Mouse (Mus musculus) MEL (cell line): ENCODE results near the gene Ccdc12. TPM values are rescaled to one million over a fixed set of nuclear protein-coding genes. Genes with fewer than 3 reads are reported as not detected.
A peak's percentile ranks its signal among the peaks of the same experiment; 100 is the strongest.

Source experiments
- DNase-seq: peaks from one replicate; pipeline ENCODE4 v3.0.0; 2011; ENCODE audit warnings: low read depth, low spot score
- H3K27ac ChIP-seq: 2 replicates; pipeline ENCODE4 v1.5.1; 2012; ENCODE audit warnings: low read depth, mild to moderate bottlenecking, control low read depth, low read length, moderate library complexity; ENCODE audit not compliant: control insufficient read depth
- H3K27me3 ChIP-seq, 2 experiments: fragments of 150-350 bp in 1 of 2; sonication (generic) in 1 of 2; 2 replicates each; pipeline ENCODE4 v1.6.1; 2012; ENCODE audit warnings: low read length in 2 of 2, mild to moderate bottlenecking in 2 of 2, improper control_type of control experiment in 1 of 2, moderate library complexity in 1 of 2; ENCODE audit not compliant: insufficient read depth in 2 of 2, control insufficient read depth in 1 of 2
- H3K36me3 ChIP-seq, 2 experiments: 2 replicates each; pipeline ENCODE4 v1.6.1; 2012 to 2014; ENCODE audit warnings: low read length in 2 of 2, improper control_type of control experiment in 1 of 2, inconsistent platforms in 1 of 2, mild to moderate bottlenecking in 1 of 2; ENCODE audit not compliant: insufficient read depth in 2 of 2, control insufficient read depth in 1 of 2
- H3K4me1 ChIP-seq, 2 experiments: fragments of 150-350 bp in 1 of 2; sonication (generic) in 1 of 2; 2 replicates each; pipeline ENCODE4 v1.6.1; 2012; ENCODE audit warnings: low read length in 2 of 2, improper control_type of control experiment in 1 of 2, mild to moderate bottlenecking in 1 of 2; ENCODE audit not compliant: insufficient read depth in 2 of 2, control insufficient read depth in 1 of 2
- H3K4me3 ChIP-seq, 2 experiments: fragments of 150-350 bp in 1 of 2; sonication (generic) in 1 of 2; 2 replicates each; pipeline ENCODE4 v1.5.1; 2012; ENCODE audit warnings: low read depth in 2 of 2, low read length in 2 of 2, mild to moderate bottlenecking in 2 of 2, moderate library complexity in 2 of 2, control low read depth in 1 of 2, improper control_type of control experiment in 1 of 2; ENCODE audit not compliant: control insufficient read depth in 1 of 2, insufficient read depth in 1 of 2
- H3K79me2 ChIP-seq: 2 replicates; pipeline ENCODE4 v1.6.1; 2012; ENCODE audit warnings: mild to moderate bottlenecking, low read length, moderate library complexity; ENCODE audit not compliant: control insufficient read depth, poor library complexity, insufficient read depth
- H3K9ac ChIP-seq: 2 replicates; pipeline ENCODE4 v1.6.1; 2012; ENCODE audit warnings: low read depth, mild to moderate bottlenecking, control low read depth, low read length, moderate library complexity; ENCODE audit not compliant: control insufficient read depth, poor library complexity, severe bottlenecking
- H3K9me3 ChIP-seq: fragments of 150-350 bp; sonication (generic); replicated peaks from 2 replicates; pipeline ENCODE4 v1.6.1; 2012; ENCODE audit warnings: mild to moderate bottlenecking, low read length, improper control_type of control experiment, moderate library complexity; ENCODE audit not compliant: insufficient read depth
- BHLHE40 ChIP-seq: IDR thresholded peaks from 2 replicates; pipeline ENCODE4 v1.6.1; 2012; ENCODE audit warnings: low read depth, mild to moderate bottlenecking, inconsistent platforms, low read length, improper control_type of control experiment, borderline replicate concordance
- CTCF ChIP-seq, 3 experiments: IDR thresholded peaks in 2 of 3; conservative IDR thresholded peaks in 1 of 3; 2 replicates each; pipeline ENCODE4 v1.5.1; 2011 to 2012; ENCODE audit warnings: low read length in 3 of 3, low read depth in 2 of 3, mild to moderate bottlenecking in 2 of 3, improper control_type of control experiment in 1 of 3, inconsistent platforms in 1 of 3, mixed read lengths in 1 of 3, moderate library complexity in 1 of 3; ENCODE audit not compliant: control insufficient read depth in 1 of 3, insufficient read depth in 1 of 3, poor library complexity in 1 of 3, severe bottlenecking in 1 of 3
- ELF1 ChIP-seq: IDR thresholded peaks from 2 replicates; pipeline ENCODE4 v1.6.1; 2014; ENCODE audit warnings: low read depth, mild to moderate bottlenecking, inconsistent platforms, low read length, improper control_type of control experiment, moderate library complexity
- GABPA ChIP-seq: IDR thresholded peaks from 2 replicates; pipeline ENCODE4 v1.6.1; 2012; ENCODE audit warnings: low read depth, mild to moderate bottlenecking, inconsistent platforms, low read length, improper control_type of control experiment, moderate library complexity
- GATA1 ChIP-seq: IDR thresholded peaks from 2 replicates; pipeline ENCODE4 v1.6.1; 2011; ENCODE audit warnings: low read depth, low read length, improper control_type of control experiment
- MAFK ChIP-seq: IDR thresholded peaks from 2 replicates; pipeline ENCODE4 v1.6.1; 2011; ENCODE audit warnings: low read depth, mild to moderate bottlenecking, low read length, improper control_type of control experiment, borderline replicate concordance
- MAX ChIP-seq: IDR thresholded peaks from 2 replicates; pipeline ENCODE4 v1.6.1; 2011; ENCODE audit warnings: low read length, improper control_type of control experiment
- MEF2A ChIP-seq: IDR thresholded peaks from 2 replicates; pipeline ENCODE4 v1.6.1; 2014; ENCODE audit warnings: low read depth, mild to moderate bottlenecking, inconsistent platforms, low read length, improper control_type of control experiment; ENCODE audit not compliant: poor library complexity, insufficient replicate concordance, severe bottlenecking; ENCODE audit errors: extremely low read depth
- MYB ChIP-seq: IDR thresholded peaks from 2 replicates; pipeline ENCODE4 v1.6.1; 2011; ENCODE audit warnings: mild to moderate bottlenecking, low read depth, low read length, improper control_type of control experiment
- POLR2AphosphoS2 ChIP-seq: IDR thresholded peaks from 2 replicates; pipeline ENCODE4 v1.6.1; 2011; ENCODE audit warnings: low read length, improper control_type of control experiment
- RCOR1 ChIP-seq: IDR thresholded peaks from 2 replicates; pipeline ENCODE4 v1.6.1; 2012; ENCODE audit warnings: low read depth, mild to moderate bottlenecking, inconsistent platforms, low read length, improper control_type of control experiment
- TBP ChIP-seq: IDR thresholded peaks from 2 replicates; pipeline ENCODE4 v1.8.0; 2011; ENCODE audit warnings: low read depth, low read length, improper control_type of control experiment
- UBTF ChIP-seq: IDR thresholded peaks from 2 replicates; pipeline ENCODE4 v1.6.1; 2012; ENCODE audit warnings: low read depth, mild to moderate bottlenecking, inconsistent platforms, low read length, improper control_type of control experiment, moderate library complexity, borderline replicate concordance; ENCODE audit not compliant: insufficient read depth
- USF1 ChIP-seq: IDR thresholded peaks from 2 replicates; pipeline ENCODE4 v1.6.1; 2014; ENCODE audit warnings: low read depth, mild to moderate bottlenecking, inconsistent platforms, low read length, improper control_type of control experiment, moderate library complexity
- USF2 ChIP-seq, 2 experiments: IDR thresholded peaks; 2 replicates each; pipeline ENCODE4 v1.6.1; 2011 to 2012; ENCODE audit warnings: improper control_type of control experiment in 2 of 2, low read length in 2 of 2, borderline replicate concordance in 1 of 2, inconsistent platforms in 1 of 2, low read depth in 1 of 2, mild to moderate bottlenecking in 1 of 2; ENCODE audit not compliant: insufficient read depth in 1 of 2
- ZC3H11A ChIP-seq: IDR thresholded peaks from 2 replicates; pipeline ENCODE4 v1.6.1; 2012; ENCODE audit warnings: low read depth, mild to moderate bottlenecking, inconsistent platforms, low read length, improper control_type of control experiment
- ZMIZ1 ChIP-seq: IDR thresholded peaks from 2 replicates; pipeline ENCODE4 v1.6.1; 2012; ENCODE audit warnings: low read depth, mild to moderate bottlenecking, inconsistent platforms, low read length, improper control_type of control experiment, moderate library complexity
- polyA plus RNA-seq, 2 experiments: library from polyadenylated mRNA; stranded (reverse) in 1 of 2; unstranded in 1 of 2; fragments of >175 nt in 1 of 2; fragments of >200 nt in 1 of 2; gene quantifications; 2 replicates each; pipeline versions ENCODE4 v1.2.1 to v1.2.4; 2012; ENCODE audit warnings: low replicate concordance in 2 of 2, low read depth in 1 of 2; ENCODE audit not compliant: insufficient read length in 2 of 2, insufficient read depth in 1 of 2, missing spikeins in 1 of 2
- total RNA-seq: library from RNA; depleted of rRNA; stranded (reverse); fragments of 300-350 nt; gene quantifications from 2 replicates; pipeline ENCODE4 v1.2.3, GENCODE M21; 2012

The Ccdc12 gene
- total and polyA plus RNA-seq, 3 experiments, result 112 to 129 TPM; not detected in 1

DNA sequence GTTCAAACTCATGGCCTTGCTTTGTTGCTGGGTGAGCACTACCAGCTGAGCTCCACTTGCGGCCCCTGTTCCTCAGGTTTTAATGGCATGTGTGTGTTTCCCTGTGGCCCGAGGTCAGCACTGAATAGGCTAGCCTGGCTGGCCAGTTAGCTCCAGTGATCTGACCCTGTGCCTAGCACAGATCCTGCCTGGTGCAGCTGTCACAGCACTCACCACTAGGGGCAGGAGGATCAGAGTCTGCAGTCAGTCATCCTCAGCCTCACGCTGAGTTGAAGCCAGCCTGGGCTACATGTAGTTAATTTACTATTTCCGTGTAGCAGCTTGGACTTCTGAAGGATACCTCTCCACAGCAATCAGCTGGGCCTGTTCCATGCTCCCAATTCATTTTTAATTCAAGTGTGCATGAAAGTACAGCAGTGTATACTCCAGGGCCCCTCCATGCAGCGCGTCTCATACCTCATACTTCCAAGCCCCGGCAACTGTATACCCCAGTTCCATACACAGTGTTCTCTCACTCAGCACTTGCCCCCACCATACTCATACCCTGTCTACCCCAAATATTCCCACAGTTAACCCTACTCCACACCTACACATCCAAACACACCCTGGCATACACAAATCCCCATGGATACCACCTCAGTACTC, 16.3 kb downstream of the Ccdc12 start:
- Histone ChIP-seq H3K4me3 (no peak overlapping the region), H3K4me1 (peaks cover 2 to 24% of the 10 kb centered on the region in 2 experiments; a peak in 2 of 4 replicates)
- peak; percentile 43 for DNase-seq

DNA sequence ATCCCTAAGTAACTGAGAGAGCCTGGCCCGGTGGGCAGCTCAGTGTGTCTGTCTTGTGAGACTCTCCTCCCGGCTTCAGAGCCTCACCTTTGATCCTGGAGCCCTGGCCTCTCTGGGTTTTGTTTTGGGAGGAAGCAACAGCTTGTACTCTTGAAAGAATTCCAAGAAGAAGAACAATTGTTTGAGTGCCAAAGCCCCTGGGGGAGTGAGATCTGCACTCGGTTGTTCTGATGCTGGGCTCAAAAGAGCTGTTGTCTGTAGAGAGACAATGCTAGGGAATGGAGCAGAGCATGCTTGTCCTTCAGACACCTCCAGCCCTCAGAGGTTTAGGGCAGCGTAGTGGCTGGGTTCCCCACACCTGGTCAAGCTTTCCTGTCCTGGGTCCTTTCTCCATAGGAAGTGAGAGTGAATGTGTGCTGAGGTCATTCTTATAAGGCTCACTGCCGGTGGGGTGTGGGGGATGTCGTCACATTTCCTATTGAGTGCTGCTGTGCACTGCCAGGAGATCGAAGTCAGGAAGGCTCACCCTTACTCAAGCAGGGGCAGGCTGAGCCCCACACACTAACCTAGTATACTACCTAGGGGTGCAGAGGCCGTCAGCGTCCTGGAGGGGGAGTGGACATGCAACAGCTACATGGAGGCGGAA, 16.9 kb downstream of the Ccdc12 start:
- no peak for DNase-seq
- no peak overlapping the region for H3K27ac ChIP-seq
- H3K9me3 ChIP-seq, result no peaks in the 10 kb centered on the region
- H3K9ac ChIP-seq, result no peak overlapping the region
- 0 out of 2 replicates have a peak, but pooled peaks cover 1% of the 10 kb centered on the region for H3K79me2 ChIP-seq
- peaks cover 0 to 18% of the 10 kb centered on the region in 2 experiments; a peak in 2 of 4 replicates for H3K4me1 ChIP-seq
- peaks cover 0 to 8% of the 10 kb centered on the region in 2 experiments; a peak in 2 of 4 replicates for H3K36me3 ChIP-seq
- no peaks in the 10 kb centered on the region for H3K27me3 ChIP-seq
- H3K4me3 ChIP-seq, result no peak overlapping the region
- TF ChIP-seq USF2 (IDR thresholded peaks at IDR 0.05; ENCODE audit: borderline replicate concordance in 1 of 2, insufficient read depth in 1 of 2, low read depth in 1 of 2, low read length in 2 of 2) (no peak), GATA1 (no peak), BHLHE40 (no peak), MEF2A (no peak), USF1 (no peak), RCOR1 (no peak), UBTF (no peak), GABPA (no peak), POLR2AphosphoS2 (no peak), MYB (no peak), MAX (no peak), ELF1 (no peak), MAFK (no peak), TBP (no peak), ZC3H11A (no peak)

More for the DNA sequence above, 16.3 kb downstream of the Ccdc12 start:
- H3K79me2 ChIP-seq, result 0 out of 2 replicates have a peak, but pooled peaks cover 1% of the 10 kb centered on the region
- TF ChIP-seq CTCF (IDR thresholded peaks at IDR 0.05 in 2 of 3, conservative IDR thresholded peaks at IDR 0.05 in 1 of 3; ENCODE audit: control insufficient read depth in 1 of 3, insufficient read depth in 1 of 3, low read depth in 2 of 3, low read length in 3 of 3, poor library complexity in 1 of 3, severe bottlenecking in 1 of 3), result peak; percentile 54 to 67 (median 63)
- no peak for TF ChIP-seq ZMIZ1
- H3K27ac ChIP-seq, result no peak overlapping the region
- no peaks in the 10 kb centered on the region for H3K27me3 ChIP-seq
- peaks cover 0 to 13% of the 10 kb centered on the region in 2 experiments; a peak in 2 of 4 replicates for H3K36me3 ChIP-seq
- no peak overlapping the region for H3K9ac ChIP-seq
- H3K9me3 ChIP-seq, result no peaks in the 10 kb centered on the region
